Mouse (Mus musculus) midbrain, embryonic 11.5 days (tissue): ENCODE data around the gene Arpin. TPM values are rescaled to one million over a fixed set of nuclear protein-coding genes. Genes with fewer than 3 reads are reported as not detected.

Experiments used
- ATAC-seq: fragments of 200-750 bp; cut with Nextera tagmentation; 2 replicates; pipeline ENCODE4 v1.8.0; 2017; ENCODE audit warnings: moderate TSS enrichment, moderate library complexity; ENCODE audit not compliant: low FRiP score
- DNase-seq: peaks from one replicate; pipeline ENCODE4 v3.0.0; 2015; ENCODE audit warnings: low spot score; ENCODE audit errors: missing footprints
- H3K27ac ChIP-seq: fragments of 300-500 bp; sonication (generic); 2 replicates; pipeline ENCODE4 v1.5.1; 2014; ENCODE audit warnings: low read depth, low read length
- H3K27me3 ChIP-seq: fragments of 300-500 bp; sonication (generic); 2 replicates; pipeline ENCODE4 v1.6.1; 2014; ENCODE audit warnings: mild to moderate bottlenecking, low read length, moderate library complexity, mixed read lengths; ENCODE audit not compliant: control insufficient read depth, insufficient read depth
- H3K36me3 ChIP-seq: fragments of 300-500 bp; sonication (generic); 2 replicates; pipeline ENCODE4 v1.6.1; 2014; ENCODE audit warnings: mild to moderate bottlenecking, low read length, moderate library complexity, mixed read lengths; ENCODE audit not compliant: control insufficient read depth, insufficient read depth
- H3K4me1 ChIP-seq: fragments of 300-500 bp; sonication (generic); 2 replicates; pipeline ENCODE4 v1.6.1; 2014; ENCODE audit warnings: low read length; ENCODE audit not compliant: control insufficient read depth, insufficient read depth
- H3K4me2 ChIP-seq: fragments of 300-500 bp; sonication (generic); 2 replicates; pipeline ENCODE4 v1.6.1; 2014; ENCODE audit warnings: mild to moderate bottlenecking, moderate library complexity
- H3K4me3 ChIP-seq: fragments of 300-500 bp; sonication (generic); 2 replicates; pipeline ENCODE4 v1.5.1; 2014; ENCODE audit warnings: low read depth, low read length
- H3K9ac ChIP-seq: fragments of 300-500 bp; sonication (generic); 2 replicates; pipeline ENCODE4 v1.6.1; 2014; ENCODE audit warnings: low read length
- H3K9me3 ChIP-seq: fragments of 300-500 bp; sonication (generic); 2 replicates; pipeline ENCODE4 v1.6.1; 2016; ENCODE audit warnings: low read length; ENCODE audit not compliant: control insufficient read depth
- WGBS: fragments of 180-500 bp; shearing (Covaris S2); extraction: QIAGEN DNeasy Blood & Tissue Kit; methylation state at CpG from one replicate; pipeline ENCODE4 v1.1.7; 2014; 5-methylcytosine and 5-hydroxymethylcytosine counted together
- microRNA-seq: library from miRNA; unstranded; fragments of <30 nt; microRNA quantifications from one replicate; pipeline ENCODE4, GENCODE M21; 2017
- polyA plus RNA-seq: library from polyadenylated mRNA; unstranded; fragments of >200 nt; fragmentation: Nextera tagmentation; extraction: Ambion mirVana; gene quantifications from 2 replicates; pipeline ENCODE4 v1.2.1, GENCODE M21; 2014

Gene Arpin
- polyA plus RNA-seq, 1 experiment from 2014 or later: 27.8 TPM

DNA sequence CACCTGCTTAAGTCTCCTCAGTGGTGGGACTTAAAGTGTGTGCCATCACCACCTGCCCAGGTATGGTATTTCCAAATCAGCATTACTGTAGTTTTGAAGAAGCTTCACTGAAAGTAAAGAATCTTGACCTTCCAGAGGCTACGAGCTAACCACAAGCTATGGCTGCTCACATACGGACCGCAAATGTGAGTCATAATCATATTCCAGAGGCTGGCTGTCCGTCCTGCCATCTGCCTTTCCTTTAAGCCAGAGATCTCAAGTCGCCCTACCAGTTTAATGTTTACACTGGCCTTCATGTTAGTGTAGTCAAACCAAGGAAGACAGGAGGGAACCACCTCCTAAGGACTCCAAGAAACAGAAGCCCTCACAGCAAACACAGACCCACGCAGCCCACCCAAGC is 53.3 kb downstream of the Arpin start:
- Histone ChIP-seq H3K36me3 (peaks cover 13% of the 10 kb centered on the region), H3K4me3 (no peak overlapping the region), H3K27ac (no peak overlapping the region), H3K4me1 (no peaks in the 10 kb centered on the region), H3K27me3 (no peaks in the 10 kb centered on the region), H3K4me2 (no peak overlapping the region), H3K9ac (no peak overlapping the region), H3K9me3 (no peaks in the 10 kb centered on the region)
- ATAC-seq (no peak), DNase-seq (no peak)
- 92% methylated on average over 6 of the region's 6 CpGs for WGBS

DNA sequence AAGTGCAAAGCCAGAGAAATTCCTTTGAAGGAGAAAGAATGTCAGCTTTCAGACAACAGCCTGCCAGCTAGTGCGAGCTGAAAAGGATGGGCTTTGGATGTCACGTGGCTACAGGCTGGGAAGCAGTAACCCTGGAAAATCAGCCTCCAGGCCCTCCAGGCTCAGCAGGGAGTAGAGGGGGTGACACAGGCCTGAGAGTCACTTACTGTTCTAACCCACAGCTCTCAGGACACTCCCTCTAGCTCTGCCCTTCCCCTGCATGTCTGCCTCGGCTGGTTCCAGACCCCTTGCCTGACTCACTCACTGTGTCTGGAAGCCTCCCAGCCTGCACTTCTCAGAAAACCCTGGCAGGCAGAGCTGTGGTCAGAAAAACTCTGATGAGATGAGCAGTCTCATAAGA is 54.2 kb downstream of the Arpin start:
- Histone ChIP-seq H3K9ac (no peak overlapping the region), H3K4me2 (no peak overlapping the region), H3K27ac (no peak overlapping the region), H3K9me3 (no peaks in the 10 kb centered on the region), H3K4me3 (no peak overlapping the region), H3K36me3 (peaks cover 13% of the 10 kb centered on the region), H3K4me1 (no peaks in the 10 kb centered on the region), H3K27me3 (no peaks in the 10 kb centered on the region)
- DNase-seq (no peak), ATAC-seq (no peak)
- 51% methylated on average over 3 of the region's 3 CpGs for WGBS

DNA sequence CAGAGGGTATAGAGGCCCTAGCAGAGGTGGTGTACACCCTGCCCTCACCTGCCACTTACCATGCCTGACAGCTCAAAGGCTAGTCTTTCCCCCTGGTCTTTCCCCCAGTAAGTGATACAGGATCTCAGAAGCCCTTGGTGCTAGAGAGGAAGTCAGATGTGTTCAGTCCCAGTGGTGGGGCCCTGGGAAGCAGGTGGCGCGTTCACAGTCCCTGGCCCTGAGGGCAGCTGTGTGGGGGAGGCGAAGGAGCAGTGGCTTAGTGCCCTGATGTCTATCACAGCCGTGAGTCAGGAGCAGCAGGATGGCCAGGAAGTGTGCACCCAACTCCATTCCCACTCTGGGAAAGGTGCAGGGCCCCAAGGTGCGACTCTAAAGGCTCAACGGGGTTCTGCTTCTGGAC is 55.1 kb downstream of the Arpin start:
- H3K4me2 ChIP-seq: no peak overlapping the region
- no peaks in the 10 kb centered on the region for H3K4me1 ChIP-seq
- no peak overlapping the region for H3K27ac ChIP-seq
- H3K4me3 ChIP-seq: no peak overlapping the region
- no peaks in the 10 kb centered on the region for H3K27me3 ChIP-seq
- peaks cover 11% of the 10 kb centered on the region for H3K36me3 ChIP-seq
- no peak for DNase-seq
- ATAC-seq: no peak
- H3K9ac ChIP-seq: no peak overlapping the region
- H3K9me3 ChIP-seq: no peaks in the 10 kb centered on the region
- WGBS: 91% methylated on average over 6 of the region's 6 CpGs

DNA sequence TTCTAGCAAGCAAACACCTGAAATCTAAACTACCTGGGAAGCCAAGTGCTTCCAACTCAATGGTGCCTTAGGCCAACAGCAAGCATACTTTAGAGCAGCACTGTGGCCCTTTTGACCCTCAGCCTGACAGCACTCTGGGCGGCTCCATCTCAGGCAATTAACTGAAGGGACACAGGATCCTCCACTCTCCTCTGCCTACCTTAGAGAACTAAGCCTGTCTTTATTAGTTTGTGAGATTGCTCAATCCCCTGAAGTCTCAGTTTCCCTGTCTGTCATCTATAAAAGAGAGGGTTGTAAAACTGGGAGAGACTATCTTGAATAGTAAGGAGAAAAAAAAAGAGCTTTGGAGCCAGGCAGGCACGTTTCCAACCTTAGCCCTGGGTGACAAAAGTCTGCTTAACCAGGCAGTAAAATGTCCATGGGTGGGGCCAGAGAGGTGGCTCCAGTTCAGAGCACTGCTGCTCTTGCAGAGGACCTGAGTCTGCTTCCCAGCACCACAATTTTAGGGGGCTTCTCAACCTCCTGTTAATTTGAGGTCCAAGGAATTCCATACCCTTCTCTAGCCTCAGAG is 56.6 kb downstream of the Arpin start:
- H3K9me3 ChIP-seq: no peaks in the 10 kb centered on the region
- ATAC-seq (no peak), DNase-seq (no peak)
- H3K27me3 ChIP-seq: no peaks in the 10 kb centered on the region
- H3K9ac ChIP-seq: no peak overlapping the region
- no peak overlapping the region for H3K4me3 ChIP-seq
- WGBS: 81% methylated on average over 2 of the region's 2 CpGs
- peaks cover 11% of the 10 kb centered on the region for H3K36me3 ChIP-seq
- no peak overlapping the region for H3K4me2 ChIP-seq
- no peak overlapping the region for H3K27ac ChIP-seq
- H3K4me1 ChIP-seq: no peaks in the 10 kb centered on the region

Small RNAs within 50 kb of the gene (microRNA-seq; reads per million reads assigned to microRNA genes)
- gene Gm24541: not detected

Other genes starting within 250 kb of the Arpin start
- gene Kif7, start 219.6 kb downstream of the Arpin start, polyA plus RNA-seq: 2.8 and 4.7 TPM in 2 replicates
- not detected in 2 replicates for gene Plin1, start 202.5 kb downstream of the Arpin start, polyA plus RNA-seq
- gene Pex11a, start 192.2 kb downstream of the Arpin start, polyA plus RNA-seq: 8.4 TPM in 2 replicates
- gene Wdr93, start 192.2 kb downstream of the Arpin start, polyA plus RNA-seq: 0.33 and 0.39 TPM in 2 replicates
- gene Mesp1, start 141.6 kb downstream of the Arpin start, polyA plus RNA-seq: not detected in 2 replicates
- 0.40 TPM in 2 replicates for gene Mesp2, start 124.6 kb downstream of the Arpin start, polyA plus RNA-seq
- gene Anpep, start 74.3 kb downstream of the Arpin start, polyA plus RNA-seq: 3.4 and 5.6 TPM in 2 replicates
- gene Ap3s2, start 14.7 kb downstream of the Arpin start, polyA plus RNA-seq: 60.4 and 63.4 TPM in 2 replicates
- 25.6 and 31.3 TPM in 2 replicates for gene Zfp710, start 89.5 kb upstream of the Arpin start, polyA plus RNA-seq
- 349 and 357 TPM in 2 replicates for gene Idh2, start 180.0 kb upstream of the Arpin start, polyA plus RNA-seq